Mouse (Mus musculus): ENCODE data around the gene Alkbh7. TPM values are rescaled to one million over a fixed set of nuclear protein-coding genes. Genes with fewer than 3 reads are reported as not detected.
A peak's percentile ranks its signal among the peaks of the same experiment; 100 is the strongest.

Alkbh7 gene
- 8.2 and 8.6 TPM in 2 replicates for polyA plus RNA-seq (2011; ENCODE audit: insufficient read length, low read depth, missing spikeins)

DNA sequence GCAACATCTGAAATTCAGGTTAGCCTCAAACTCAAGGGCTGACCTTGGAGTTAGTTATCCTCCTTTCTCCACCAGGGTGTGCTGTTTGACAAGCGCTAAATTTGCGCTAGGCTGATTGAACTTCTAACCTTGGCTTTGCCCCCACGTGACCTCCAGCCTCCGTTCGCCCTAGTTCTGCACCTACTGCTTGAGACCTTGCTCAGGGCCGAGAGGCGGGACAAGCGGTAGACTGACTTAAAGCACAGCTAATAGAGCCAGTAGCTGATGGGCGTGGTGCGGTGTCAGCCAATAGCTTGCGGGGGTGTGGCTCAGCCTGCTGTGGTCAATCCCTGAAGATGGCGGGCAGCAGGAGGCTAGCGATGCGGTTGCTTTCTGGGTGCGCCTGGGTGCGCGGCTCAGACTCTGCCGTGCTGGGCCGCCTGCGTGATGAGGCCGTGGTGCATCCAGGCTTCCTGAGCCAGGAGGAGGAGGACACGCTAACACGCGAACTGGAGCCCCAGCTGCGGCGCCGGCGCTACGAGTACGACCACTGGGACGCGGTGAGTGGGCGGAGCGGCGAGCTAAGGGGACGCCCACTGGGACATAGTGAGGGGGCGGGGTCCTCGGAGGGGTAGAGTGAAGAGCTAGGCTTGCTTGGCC, at the start of gene Alkbh7:
TSS of gene Alkbh7 (plus strand) at position 311 of the 639 bp plus-strand sequence.
- TF ChIP-seq POLR2A (IDR thresholded peaks at IDR 0.05; ENCODE audit: low read depth, low read length) (peak; percentile 82), CTCF (IDR thresholded peaks at IDR 0.05; ENCODE audit: borderline replicate concordance, insufficient read depth, low read length) (no peak)
- Histone ChIP-seq H3K4me3 (ENCODE audit: insufficient read depth, low read length) (peak within 1 kb of the TSS; percentile 63), H3K4me1 (ENCODE audit: control insufficient read depth, insufficient read depth, low read length) (peaks cover 11% of the 10 kb centered on the region), H3K27ac (ENCODE audit: insufficient read depth, low read length) (no peak within 1 kb of the TSS)

DNA sequence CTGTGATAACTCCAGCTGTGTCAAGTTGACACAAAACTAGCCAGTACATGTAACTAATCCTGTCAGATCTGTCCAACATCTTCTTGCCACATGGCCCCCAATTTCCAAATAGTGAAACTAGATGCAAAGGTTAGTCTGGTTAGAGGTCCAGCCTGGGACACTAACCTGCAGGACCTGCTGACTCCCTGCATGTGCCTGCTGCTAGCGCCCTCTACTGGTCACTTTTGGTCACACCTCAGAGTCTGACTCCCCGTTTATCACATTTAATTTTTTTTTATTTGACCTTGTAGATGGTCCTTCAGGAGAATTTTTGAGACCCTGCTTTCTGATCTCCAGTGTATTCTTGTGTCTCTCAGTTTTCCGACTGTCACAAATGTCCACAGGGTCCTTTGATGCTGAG, 46.2 kb upstream of the Alkbh7 start:
- no peaks in the 10 kb centered on the region for H3K4me1 ChIP-seq (ENCODE audit: control insufficient read depth, insufficient read depth, low read length)
- TF ChIP-seq POLR2A (IDR thresholded peaks at IDR 0.05; ENCODE audit: low read depth, low read length) (no peak), CTCF (IDR thresholded peaks at IDR 0.05; ENCODE audit: borderline replicate concordance, insufficient read depth, low read length) (peak; percentile 83)
- H3K4me3 ChIP-seq (ENCODE audit: insufficient read depth, low read length), result no peak overlapping the region
- no peak overlapping the region for H3K27ac ChIP-seq (ENCODE audit: insufficient read depth, low read length)

DNA sequence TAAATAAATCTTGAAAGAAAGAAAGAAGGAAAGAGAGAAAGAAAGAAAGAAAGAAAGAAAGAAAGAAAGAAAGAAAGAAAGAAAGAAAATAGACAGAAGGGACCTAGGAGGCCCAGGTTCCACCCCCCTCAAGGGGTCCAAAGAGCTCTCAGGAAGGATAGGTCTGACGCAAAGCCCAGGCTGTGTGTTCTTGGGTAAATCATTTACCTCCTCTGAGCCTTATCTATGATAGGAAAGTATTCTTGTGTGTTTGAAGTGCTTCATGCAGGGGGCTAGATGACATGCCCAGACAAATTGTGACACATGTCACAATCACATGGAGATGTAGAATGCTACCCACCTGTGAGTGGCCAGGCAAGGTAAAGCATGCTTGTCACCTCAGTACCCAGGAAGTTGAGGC, 44.5 kb upstream of the Alkbh7 start:
- no peak overlapping the region for H3K27ac ChIP-seq (ENCODE audit: insufficient read depth, low read length)

DNA sequence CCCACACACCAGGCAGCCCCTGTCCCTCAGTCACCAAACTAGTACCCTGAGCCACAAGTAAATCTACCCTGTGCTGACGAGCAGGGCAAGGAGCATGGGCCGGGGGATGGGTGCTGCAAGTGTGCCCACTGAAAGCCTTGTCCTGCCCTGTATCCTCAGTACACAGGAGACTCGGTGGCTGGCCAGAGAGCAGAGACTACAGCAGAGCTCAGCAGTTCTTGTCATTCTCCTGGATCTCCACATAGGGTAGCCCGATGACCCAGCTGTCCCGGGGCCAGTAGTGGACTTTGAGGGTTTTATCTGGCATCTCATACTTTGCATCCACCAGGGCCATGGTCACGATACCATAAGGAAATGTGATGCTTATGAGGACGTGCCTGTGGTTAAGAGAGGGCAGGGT, 42.3 kb upstream of the Alkbh7 start:
- no peaks in the 10 kb centered on the region; the same call in 1 of the 2 replicates for H3K4me1 ChIP-seq (ENCODE audit: control insufficient read depth, insufficient read depth, low read length)
- no peak overlapping the region for H3K4me3 ChIP-seq (ENCODE audit: insufficient read depth, low read length)
- no peak overlapping the region for H3K27ac ChIP-seq (ENCODE audit: insufficient read depth, low read length)
- TF ChIP-seq CTCF (IDR thresholded peaks at IDR 0.05; ENCODE audit: borderline replicate concordance, insufficient read depth, low read length) (no peak), POLR2A (IDR thresholded peaks at IDR 0.05; ENCODE audit: low read depth, low read length) (no peak)

More for the DNA sequence above, 44.5 kb upstream of the Alkbh7 start:
- Histone ChIP-seq H3K4me1 (ENCODE audit: control insufficient read depth, insufficient read depth, low read length) (no peaks in the 10 kb centered on the region), H3K4me3 (ENCODE audit: insufficient read depth, low read length) (no peak overlapping the region)
- no peak for TF ChIP-seq POLR2A (IDR thresholded peaks at IDR 0.05; ENCODE audit: low read depth, low read length)
- TF ChIP-seq CTCF (IDR thresholded peaks at IDR 0.05; ENCODE audit: borderline replicate concordance, insufficient read depth, low read length), result no peak

DNA sequence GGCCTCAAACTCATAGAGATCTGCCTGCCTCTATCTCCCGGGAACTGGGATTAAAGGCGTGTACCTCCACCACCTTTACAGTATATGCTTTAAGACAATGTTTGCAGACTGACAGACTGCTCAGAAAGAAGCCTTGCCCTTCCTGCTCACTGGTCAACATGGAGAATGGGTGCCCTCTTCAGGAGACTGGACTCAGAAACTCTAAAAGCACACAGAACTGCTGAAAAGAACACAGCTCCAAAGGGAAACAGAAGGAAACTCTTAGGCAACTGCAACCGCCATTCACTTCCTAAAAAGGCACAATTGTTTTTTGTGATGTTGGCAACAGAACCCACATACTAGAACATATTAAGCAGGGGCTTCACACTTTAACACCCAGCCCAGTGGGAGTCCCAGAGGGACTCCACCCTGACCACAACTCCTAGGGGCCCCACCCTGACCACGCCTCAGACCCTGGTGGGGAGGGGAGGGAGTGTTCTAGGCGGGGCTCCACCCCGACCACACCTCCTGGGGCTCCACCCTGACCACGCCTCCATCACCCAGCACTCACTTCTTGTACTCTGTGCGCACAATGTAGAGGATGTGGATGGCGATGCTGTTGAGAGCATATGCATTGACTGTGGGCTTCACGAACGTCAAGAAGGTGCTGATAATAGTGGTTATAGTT, 39.2 kb upstream of the Alkbh7 start:
- no peak overlapping the region for H3K27ac ChIP-seq (ENCODE audit: insufficient read depth, low read length)
- H3K4me3 ChIP-seq (ENCODE audit: insufficient read depth, low read length), result no peak overlapping the region
- no peaks in the 10 kb centered on the region; the same call in 1 of the 2 replicates for H3K4me1 ChIP-seq (ENCODE audit: control insufficient read depth, insufficient read depth, low read length)
- no peak for TF ChIP-seq CTCF (IDR thresholded peaks at IDR 0.05; ENCODE audit: borderline replicate concordance, insufficient read depth, low read length)
- TF ChIP-seq POLR2A (IDR thresholded peaks at IDR 0.05; ENCODE audit: low read depth, low read length), result no peak

DNA sequence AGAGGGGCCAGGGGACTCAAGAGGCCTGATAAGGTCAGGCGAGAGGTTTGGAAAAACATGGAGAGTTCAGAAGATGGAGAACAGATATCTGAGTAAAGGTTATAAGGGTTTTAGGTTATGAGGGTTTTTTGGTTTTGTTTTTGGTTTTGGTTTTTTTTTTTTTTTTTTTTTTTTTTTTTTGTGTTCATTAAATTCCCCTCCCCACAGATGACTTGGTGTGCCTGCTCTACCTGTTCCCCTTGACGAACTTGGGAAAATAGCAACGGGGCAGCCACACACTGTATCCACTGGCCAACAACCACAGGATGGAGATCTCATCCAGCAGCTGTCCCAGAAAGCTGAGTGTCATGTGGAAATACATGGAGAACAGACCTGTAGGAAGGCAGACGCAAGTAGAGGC, 38.5 kb upstream of the Alkbh7 start:
- TF ChIP-seq POLR2A (IDR thresholded peaks at IDR 0.05; ENCODE audit: low read depth, low read length) (no peak), CTCF (IDR thresholded peaks at IDR 0.05; ENCODE audit: borderline replicate concordance, insufficient read depth, low read length) (no peak)
- H3K4me3 ChIP-seq (ENCODE audit: insufficient read depth, low read length), result no peak overlapping the region
- no peak overlapping the region for H3K27ac ChIP-seq (ENCODE audit: insufficient read depth, low read length)
- H3K4me1 ChIP-seq (ENCODE audit: control insufficient read depth, insufficient read depth, low read length), result no peaks in the 10 kb centered on the region; the same call in 1 of the 2 replicates

DNA sequence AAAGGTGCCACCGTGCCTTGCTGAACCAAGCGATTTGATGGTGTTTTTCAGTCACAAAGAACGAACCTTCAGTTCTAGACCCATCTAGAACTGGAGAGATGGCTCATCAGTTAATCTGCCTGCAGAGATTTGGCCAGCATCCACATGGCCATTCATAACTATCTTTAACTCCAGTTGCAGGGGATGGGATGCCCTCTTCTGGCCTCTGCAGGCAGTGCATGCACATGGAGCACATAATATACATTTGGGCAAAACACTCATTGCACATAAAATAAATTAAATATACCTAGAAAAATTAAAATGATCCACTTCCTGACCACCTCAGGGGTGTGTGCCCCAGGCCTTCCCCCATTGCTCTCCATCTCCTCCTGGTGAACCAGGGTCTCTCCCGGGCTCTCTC, 35.3 kb upstream of the Alkbh7 start:
- Histone ChIP-seq H3K4me3 (ENCODE audit: insufficient read depth, low read length) (no peak overlapping the region), H3K4me1 (ENCODE audit: control insufficient read depth, insufficient read depth, low read length) (no peaks in the 10 kb centered on the region; the same call in 1 of the 2 replicates), H3K27ac (ENCODE audit: insufficient read depth, low read length) (no peak overlapping the region)
- TF ChIP-seq POLR2A (IDR thresholded peaks at IDR 0.05; ENCODE audit: low read depth, low read length) (no peak), CTCF (IDR thresholded peaks at IDR 0.05; ENCODE audit: borderline replicate concordance, insufficient read depth, low read length) (no peak)

DNA sequence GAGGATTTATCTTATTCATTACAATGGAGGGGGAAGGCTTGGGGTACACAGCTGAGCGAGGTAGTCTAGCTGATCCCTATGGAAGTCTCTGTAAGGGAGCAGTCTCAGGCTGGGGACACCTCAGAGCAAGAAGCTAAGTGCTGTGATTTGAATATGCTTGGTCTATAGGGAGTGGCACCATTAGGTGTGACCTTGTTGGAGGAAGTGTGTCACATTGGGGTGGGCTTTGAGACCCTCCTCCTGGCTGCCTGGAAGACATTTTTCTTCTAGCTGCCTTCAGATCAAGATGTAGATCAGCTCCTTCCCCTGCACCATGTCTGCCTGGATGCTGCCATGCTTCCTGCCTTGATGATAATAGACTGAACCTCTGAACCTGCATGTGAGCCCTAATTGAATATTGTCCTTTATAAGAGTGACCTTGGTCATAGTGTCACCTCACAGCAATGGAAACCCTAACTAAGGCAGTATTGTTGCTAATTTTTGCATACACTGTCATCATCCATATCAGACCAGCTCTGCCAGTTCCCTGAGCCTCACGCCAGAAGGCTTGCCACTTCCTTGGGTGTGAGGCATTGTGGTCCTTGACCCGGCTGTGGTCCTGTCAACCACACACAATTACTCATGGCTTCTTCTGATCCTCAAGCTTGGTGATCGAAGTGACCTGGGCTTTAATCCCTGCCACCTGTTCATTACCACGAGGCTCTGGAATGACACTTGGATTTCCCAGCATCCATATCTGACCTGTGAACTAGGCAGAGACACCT, 34.3 kb upstream of the Alkbh7 start:
- TF ChIP-seq POLR2A (IDR thresholded peaks at IDR 0.05; ENCODE audit: low read depth, low read length), result no peak
- TF ChIP-seq CTCF (IDR thresholded peaks at IDR 0.05; ENCODE audit: borderline replicate concordance, insufficient read depth, low read length), result no peak
- Histone ChIP-seq H3K27ac (ENCODE audit: insufficient read depth, low read length) (no peak overlapping the region), H3K4me3 (ENCODE audit: insufficient read depth, low read length) (no peak overlapping the region), H3K4me1 (ENCODE audit: control insufficient read depth, insufficient read depth, low read length) (no peaks in the 10 kb centered on the region; the same call in 1 of the 2 replicates)

DNA sequence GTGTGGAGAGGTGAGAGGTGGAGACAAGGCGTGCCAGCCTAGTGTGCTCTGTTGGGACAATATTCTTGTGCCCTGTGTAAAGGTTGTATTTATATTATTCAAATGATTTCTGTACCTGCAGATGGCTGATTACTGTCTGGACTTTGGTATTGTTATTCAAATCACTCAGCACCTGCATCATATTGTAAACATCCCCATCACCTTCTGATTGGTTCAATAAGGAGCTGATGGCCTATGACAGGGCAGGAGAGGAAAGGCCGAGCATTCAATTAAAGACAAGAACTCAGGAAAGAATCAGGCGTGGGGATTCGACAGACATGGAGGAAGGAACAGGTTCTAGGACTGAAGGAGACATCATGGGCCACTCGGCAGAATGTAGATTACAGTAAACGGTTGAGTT, 33.5 kb upstream of the Alkbh7 start:
- H3K4me1 ChIP-seq (ENCODE audit: control insufficient read depth, insufficient read depth, low read length), result no peaks in the 10 kb centered on the region
- no peak overlapping the region for H3K4me3 ChIP-seq (ENCODE audit: insufficient read depth, low read length)
- TF ChIP-seq POLR2A (IDR thresholded peaks at IDR 0.05; ENCODE audit: low read depth, low read length) (no peak), CTCF (IDR thresholded peaks at IDR 0.05; ENCODE audit: borderline replicate concordance, insufficient read depth, low read length) (no peak)
- no peak overlapping the region for H3K27ac ChIP-seq (ENCODE audit: insufficient read depth, low read length)

Data from embryonic fibroblast, embryonic 13.5 days (primary cell).